Mouse (Mus musculus) right cerebral cortex, postnatal 36 days (tissue): ENCODE data around the gene Nf1.

ENCODE experiments used
- DNase-seq, 2 experiments: peaks; one replicate each; pipeline ENCODE4 v3.0.0; 2022; ENCODE audit warnings: low spot score in 2 of 2, mixed read lengths in 1 of 2

Nf1 gene

DNA sequence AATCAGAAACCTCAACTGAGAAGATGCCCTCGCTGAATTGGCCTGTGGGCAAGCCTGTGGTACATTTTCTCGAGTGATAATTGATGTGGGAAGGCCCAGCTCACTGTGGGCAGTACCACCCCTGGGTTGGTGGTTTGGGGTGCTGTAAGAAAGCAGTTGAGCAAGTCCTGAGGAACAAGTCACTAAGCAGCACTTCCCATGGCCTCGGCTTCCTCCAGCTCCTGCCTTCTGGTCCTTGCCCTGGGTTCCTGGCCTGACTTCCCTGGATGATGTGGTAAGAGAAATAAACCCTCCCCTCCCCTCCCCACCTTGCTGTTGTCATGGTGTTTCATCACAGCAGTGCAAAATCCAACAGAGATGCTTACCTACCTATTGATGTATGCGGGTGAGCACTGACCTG, 11.4 kb upstream of the Nf1 start:
- DNase-seq, result no peak

DNA sequence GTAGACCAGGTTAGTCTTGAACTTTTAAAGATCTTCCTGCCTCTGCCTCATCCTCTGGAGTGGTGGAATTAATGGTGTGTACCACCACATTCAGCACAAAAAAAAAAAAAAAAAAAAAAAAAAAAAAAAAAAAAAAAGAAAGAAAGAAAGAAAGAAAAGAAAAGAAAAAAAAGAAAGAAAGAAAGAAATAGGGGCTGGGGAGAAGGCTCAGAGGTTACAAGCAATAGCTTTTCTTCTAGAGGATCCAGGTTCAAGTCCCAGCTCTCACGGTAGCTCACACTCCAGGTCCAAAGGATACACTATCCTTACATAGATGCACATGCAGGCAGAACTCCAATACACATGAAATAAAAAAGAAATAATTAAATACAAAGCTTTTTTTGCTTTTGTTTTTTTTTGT, 9.9 kb upstream of the Nf1 start:
- no peak for DNase-seq

DNA sequence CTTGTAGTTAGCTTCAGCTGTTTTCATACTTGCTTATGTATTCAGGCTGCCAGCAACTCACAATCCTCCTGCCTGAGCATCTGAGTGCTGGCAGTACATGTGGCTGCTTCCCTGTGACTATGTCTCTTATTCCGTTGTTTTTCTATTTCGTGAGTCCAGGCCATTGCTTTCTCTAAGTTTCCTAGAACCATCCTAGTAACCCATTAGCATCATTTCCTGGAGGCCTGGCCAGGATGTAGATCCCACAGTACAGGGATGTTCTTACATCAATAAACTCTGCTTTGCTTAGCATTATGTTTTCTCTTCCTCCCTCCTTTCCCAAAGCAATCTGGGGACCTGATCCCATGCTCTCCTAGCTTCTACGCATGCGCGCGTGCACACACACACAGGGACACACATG, 4.4 kb upstream of the Nf1 start:
- no peak for DNase-seq

DNA sequence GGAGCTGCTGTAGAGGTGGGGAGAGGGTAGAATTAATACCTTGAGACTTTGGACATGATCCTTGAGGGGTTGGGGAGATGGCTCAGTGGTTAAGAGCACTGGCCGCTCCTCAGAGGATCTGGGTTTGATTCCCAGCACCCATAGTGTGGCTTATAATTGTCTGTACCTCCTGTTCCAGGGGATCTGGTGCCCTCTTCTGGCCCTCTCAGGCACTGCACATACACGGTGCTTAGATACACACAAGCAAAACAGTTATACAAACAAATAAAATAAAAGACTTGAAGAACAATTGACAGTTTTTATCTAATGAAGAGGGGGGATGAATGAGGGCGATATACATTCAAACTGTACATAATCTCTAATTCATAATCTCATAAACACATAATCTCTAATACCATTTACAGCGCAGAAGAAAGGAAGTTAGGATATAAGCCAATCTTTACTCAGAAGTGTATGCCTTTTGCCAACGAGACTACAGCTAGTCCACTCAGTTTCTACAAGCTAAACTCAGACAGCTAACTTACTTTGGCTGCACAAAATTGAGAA, 2.7 kb upstream of the Nf1 start:
- no peak for DNase-seq

DNA sequence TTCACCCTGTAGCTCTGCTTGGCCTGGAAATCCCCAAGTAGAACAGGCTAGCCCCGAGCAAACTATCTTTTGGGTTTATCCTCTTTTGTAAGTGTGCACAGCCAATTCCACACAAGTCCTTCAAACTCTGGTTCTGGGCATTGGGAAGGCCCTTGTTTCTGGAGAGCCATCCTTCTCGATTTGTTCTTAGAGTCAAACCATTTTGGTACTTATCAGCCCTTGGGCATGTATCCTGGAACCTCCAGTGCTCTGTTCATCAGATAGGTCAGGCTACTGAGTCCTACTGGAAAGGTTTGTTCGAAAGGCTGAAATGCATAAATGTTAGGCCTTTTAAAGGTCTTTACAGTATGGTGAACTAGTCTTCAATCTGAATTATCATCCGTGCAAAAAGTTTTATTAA, 872 bp upstream of the Nf1 start:
- DNase-seq, result no peak

DNA sequence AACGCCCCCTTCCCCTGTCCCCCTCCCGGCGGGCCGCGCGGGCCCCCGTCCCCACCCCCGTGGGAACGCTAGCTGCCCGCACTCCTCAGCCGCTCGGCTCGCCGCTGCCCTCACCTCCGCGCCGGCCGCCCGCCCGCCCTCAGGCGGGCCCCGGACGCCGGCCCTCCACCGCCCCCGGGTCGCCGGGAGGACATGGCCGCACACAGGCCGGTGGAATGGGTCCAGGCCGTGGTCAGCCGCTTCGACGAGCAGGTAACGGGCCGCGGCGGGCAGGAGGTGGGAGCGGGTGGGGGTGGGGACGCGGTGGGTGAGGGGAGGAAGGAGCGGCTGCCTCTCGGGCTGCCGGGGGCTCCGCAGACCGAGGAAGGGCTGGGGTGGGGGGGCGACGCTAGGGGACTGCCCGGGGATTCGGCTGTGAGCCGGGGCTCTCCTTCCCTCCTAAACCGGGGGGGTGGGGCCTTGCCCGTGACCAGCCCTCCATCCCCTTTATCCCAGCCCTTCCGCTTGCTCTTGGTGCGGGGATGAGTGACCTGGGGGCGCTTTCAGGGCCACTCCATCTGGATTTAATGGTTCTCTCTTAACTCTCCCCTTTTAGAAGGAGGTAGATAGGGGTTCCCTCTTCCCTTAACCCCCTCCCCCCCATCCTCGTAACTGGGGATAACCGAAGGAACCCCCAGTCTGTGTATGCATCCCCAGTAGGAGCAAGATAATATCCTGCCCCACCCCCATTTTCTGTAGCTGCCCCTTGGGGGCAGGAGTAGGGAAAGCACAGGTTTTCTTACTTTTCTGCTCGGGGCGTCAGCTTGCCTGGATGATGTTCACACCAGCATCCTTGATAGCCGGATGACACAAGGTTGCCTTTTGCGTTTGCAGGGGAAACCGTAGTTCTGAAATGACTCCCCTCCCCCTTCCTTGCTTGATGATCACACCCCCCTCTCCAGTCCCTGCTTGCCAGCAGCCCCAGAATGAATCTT, 602 bp downstream of the Nf1 start:
- peak in 1 of 2 experiments; percentile 6 for DNase-seq

DNA sequence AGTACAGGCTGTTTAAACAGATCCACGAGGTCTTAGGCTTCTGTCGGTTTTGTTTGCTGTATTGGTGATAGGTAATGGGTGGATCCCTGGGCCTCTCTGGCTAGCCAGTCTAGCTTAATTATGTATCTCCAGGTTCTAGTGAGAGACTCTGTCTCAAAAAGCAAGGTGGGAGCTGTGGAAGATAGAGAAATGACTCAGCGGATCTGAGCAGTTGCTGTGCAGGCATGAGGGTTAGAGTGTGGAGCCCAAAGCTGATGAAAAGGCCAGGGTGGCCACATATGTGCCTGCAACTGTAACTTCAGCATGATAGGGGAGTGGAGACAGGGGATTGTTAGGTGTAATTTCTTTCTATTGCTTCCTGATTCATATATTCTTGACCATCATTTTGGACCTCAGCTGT, 17.5 kb downstream of the Nf1 start:
- DNase-seq, result no peak

DNA sequence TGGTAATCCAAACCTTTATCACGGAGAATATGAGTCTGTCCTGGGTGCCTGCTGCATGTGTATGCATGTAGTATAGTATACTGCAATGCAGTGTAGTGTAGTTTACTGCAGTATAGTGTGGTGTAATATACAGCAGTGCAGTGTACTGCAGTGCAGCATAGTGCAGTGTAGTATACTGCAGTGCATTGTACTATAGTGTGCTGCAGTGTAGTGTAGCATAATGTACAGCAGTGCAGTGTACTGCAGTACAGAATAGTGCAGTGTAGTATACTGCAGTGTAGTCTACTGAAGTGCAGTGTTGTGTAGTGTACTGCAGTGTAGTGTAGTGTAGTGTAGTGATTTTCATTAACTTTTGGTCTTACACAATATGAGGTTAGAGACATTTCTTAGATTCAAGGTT, 17.9 kb downstream of the Nf1 start:
- no peak for DNase-seq

DNA sequence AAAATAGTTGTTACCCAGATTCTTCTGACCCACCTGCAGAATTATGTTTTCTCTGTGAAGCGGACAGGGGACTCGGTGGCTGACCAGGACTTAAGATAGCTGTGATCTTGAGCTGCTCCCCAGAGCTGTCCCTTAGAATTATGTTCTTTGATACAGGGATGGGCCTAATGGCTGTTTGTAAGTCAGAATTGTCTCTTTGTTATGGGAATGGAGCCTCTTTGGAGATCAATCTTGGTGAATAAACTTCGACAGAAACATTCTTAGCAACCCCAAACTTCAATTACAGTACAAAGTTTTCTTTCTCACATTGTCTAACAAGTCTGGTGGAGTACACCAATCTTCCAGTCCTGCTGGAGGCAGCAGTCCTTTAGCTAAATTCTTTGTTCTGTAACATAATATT, 25.5 kb downstream of the Nf1 start:
- DNase-seq, result no peak

DNA sequence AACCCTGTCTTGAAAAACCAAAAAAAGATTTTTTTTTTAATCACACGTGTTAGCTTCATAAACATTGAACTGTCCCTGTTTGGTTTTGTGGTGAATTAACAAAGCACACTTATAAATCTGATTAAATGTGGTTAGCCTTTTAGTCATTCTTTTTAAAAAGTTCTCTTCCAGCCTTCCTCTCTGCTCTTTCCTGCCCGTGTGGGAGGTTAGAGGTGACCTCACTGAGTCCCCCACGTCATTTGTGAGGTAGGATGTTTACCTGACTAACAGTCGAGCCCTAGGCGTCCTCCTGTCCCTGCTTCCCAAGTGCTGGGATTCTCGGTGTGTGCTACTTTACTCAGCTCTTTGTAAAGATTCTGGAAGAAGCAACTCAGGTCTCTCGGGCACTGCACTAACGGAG, 26.8 kb downstream of the Nf1 start:
- DNase-seq, result no peak

DNA sequence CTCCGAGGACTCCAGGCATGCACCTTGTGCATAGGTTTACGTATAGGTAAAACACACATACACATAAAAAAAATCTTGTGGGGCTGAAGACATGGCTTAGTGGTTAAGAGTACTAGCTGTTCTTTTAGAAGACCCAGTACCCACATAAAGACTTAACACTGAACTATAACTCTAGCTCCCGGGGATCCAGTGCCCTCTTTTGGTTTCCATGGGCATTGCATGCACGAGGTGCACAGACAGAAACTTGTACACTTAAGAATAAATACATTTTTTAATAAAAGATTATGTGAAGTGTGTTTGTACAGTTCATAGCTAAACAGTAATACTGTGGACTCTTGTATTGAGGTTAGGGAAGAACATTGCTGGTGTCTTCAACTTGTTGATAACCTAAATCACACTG, 33.5 kb downstream of the Nf1 start:
- DNase-seq, result no peak

DNA sequence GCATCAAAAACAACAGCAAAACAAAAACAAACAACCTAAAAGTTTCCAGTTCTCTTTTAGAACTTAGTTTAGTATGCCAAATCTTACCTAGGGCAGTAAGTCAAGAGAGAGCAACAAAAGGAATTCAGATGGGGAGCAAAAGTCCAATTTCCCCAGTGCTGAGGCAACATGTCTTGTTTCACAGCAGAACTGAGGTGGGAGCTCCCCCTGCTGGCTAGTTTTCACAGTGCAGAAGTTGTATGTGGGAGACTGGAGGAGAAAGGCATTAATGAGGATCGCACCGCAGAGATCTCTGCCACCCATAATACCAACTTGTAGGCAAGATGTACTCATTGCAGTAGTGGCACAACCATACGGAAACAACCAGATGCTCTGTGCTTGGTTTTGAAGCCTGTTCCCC, 58.8 kb downstream of the Nf1 start:
- peak; percentile 55 to 64 for DNase-seq

DNA sequence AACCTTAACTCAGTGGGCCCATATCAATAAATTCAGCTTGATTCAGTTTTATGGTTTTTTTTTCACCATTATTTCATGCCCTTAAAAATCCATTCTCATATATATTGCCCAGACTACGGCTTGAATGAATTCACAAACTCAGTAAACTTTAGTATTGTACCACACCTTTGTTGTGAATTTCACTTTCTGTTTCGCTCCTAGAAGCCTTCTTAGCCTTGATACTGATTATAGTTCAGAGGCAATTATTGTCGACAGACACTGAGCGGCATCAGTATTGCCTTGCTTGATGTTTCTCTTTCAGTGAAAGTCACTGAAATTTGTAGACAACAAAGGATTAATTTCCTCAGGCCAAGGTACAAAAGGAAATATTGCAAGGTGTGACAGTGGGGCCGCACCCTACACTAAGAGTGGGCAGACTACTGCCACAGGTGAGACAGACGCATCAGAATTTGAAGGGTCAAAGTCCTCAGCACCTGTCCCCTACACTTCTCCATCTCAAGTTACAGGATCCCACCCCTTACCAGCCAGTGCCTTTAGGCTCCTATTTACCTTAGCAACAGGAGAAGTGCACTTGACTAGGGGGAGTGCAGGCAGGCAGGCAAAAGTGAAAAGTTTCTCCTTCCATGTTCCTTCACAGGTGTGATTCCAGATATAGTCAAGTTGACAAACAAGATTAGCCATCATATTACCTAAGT, 64.3 kb downstream of the Nf1 start:
- DNase-seq, result no peak

DNA sequence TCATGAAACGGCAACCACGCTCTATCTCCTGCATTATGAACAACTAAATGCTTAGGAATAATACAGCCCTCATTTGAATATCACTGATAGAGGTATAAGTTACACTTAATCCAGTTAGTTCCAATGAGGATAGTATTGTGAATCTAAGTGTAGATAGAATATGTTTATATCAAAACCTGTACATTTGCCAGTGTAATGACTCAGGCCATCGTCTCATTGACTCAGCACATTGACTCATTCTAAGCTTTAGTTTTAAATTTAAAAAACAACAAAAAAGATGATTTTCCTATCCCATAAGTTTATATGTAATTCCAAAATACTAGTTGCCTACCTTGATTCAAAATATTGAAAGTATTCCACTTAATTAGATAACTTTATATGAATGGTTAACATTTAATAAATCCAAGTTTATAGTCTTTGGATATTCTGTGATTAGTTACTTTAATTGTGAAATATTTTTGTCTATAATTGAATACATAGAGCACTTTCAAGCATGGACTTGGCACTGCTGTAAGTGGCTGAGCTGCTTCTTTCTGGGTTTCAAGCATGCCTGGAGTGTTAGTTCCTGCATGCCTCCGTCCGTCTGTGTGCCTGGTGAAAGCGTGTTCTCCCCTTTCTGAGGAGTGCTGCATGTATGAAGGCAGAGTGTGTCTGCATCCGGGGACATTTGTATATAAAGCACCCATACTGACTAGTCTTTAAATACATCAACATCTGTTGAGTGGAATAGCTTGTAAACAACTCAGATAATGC, 74.4 kb downstream of the Nf1 start:
- DNase-seq, result no peak

DNA sequence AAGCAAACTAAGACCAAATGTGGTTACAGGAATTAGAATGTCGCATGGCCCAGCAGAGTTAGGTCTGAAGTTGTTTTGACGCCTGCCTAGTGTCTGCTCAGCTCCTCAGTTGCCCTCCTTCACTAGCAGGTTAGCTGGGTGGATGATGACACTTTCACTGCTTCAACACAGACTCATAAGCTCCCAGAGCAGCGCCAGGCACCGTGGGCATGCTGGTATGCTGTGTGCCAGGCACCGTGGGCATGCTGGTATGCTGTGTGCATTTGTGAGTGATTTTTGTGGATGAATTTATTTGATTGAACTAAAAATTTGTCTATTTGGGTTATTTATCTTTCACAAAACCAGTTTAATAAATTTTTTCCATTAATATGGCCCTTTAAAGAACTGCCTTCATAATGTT, 83.0 kb downstream of the Nf1 start:
- no peak for DNase-seq

DNA sequence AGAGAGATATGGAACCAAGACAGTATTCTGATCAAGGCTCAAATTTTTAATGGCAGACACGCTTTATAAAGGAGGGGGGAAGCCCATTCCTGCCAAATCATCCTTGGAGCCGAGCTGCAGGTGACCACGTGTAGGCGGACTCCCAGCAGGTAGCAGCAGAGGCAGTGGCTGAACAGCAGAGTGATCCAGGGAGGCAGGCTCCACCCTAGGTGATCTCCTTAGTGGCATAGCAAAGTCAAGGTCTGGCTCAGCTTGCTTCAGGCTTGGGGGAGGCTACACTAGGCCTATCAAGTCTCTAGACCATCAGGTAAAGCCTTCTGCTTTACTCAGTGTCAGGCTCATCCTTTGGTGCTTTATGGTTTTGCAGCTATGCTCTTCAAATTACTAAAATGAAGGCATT, 87.1 kb downstream of the Nf1 start:
- DNase-seq, result no peak

DNA sequence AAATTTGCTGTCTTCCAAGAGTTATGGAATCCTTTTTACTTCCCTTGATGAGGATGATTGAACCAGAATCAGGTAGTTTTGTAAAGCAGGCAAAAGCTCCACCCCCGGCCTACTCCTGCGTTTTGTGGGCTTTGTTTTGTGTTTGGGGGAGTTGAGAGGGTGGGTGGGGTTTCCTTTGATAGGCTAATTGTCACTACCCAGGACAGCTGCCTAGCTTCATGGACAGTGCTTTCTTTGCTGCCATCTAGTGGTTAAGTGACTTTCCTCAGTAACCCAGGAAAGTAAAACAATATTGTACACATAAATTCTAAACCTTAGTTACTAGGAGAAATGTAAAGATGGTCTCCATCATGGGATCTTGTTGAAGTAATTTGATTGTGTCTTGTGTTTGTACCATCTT, 88.1 kb downstream of the Nf1 start:
- no peak for DNase-seq

DNA sequence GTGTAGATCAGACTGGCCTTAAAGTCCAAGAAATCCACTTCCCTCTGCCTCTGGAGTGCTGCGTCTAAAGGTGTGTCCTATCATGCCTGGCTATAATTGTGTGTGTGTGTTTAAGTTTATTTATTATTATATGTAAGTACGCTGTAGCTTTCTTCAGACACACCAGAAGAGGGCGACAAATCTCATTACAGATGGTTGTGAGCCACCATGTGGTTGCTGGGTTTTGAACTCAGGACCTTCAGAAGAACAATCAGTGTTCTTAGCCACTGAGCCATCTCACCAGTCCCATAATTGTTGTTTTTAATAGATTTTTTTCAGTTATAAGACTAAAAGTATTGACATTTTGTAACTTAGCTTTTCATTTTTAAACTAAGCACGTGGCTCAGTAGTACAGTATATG, 95.8 kb downstream of the Nf1 start:
- DNase-seq, result no peak

DNA sequence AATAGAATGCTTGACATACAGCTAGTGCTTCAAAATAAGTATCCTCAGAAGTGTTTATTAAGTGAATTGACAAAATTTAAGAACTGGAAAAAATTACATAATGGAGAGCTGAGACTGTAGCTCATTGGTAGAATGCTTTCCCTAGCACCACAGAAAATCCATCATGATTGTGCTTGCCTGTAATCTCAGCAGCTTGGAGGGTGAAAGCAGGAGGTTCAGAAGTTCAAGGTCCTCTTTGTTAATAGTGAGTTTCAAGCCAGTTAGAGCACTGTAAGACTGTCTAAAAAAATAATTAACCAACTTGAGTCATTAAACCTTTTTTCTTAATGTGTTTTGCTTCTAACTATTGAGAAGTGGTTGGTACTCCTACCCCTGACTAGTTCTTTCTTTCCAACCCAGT, 108.9 kb downstream of the Nf1 start:
- no peak for DNase-seq

DNA sequence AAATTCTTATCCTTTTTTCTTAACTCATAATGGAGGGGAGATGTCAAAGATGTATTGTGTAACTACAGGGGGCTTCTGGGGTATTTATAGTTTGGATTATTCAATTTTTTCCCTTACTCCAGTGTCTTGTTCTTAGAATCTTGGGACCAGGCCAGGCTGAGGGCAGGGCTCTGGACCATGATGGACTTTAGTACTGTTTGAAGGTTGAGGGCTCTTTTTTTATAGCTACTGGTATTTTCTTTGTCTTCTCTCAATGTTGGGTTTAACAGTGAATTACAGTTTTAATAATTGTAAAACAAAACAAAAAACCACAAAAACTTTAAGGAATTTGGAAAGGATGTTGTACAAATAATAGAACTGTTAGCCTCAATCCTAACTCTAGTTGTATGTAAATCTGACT, 113.5 kb downstream of the Nf1 start:
- DNase-seq, result no peak

DNA sequence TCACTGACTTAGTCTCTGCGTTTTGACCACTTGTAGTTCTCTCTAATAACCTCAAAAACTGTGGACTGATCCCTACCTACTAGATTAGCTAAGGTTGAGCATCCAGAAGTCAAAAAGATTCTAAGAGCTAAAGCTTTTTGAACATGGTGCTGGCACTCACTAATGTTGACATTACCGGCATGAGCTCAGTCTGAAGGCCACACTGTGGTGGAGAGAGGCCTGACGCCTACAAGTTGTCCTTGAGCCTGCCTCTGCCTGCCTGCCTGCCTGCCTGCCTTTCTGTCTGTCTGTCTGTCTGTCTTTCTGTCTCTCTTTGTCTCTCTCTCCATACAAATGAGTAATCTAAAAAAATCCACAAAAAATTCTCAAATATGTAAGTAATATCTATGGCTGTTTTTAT, 118.4 kb downstream of the Nf1 start:
- no peak for DNase-seq

DNA sequence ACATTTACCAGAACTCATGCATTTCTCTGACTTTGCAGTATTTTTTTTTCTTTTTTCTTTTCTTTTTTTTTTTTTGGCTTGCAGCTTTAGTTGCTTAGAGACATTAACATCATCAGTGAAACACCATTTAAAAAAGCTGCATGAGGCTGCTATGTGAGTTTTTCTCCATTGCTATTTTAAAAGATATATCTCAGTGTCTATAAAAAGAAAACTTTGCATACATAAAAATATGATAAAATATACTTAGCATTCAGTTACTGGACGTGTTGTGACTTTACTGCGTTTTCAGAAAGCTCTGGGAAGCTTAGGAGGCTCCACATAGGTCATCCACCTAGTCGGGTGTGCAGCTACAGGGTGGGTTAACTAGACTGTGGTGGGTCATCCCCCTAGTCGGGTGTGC, 120.4 kb downstream of the Nf1 start:
- no peak for DNase-seq
